Comparison of ENCODE assay signal across 9 mouse cellular contexts in the genomic region with DNA sequence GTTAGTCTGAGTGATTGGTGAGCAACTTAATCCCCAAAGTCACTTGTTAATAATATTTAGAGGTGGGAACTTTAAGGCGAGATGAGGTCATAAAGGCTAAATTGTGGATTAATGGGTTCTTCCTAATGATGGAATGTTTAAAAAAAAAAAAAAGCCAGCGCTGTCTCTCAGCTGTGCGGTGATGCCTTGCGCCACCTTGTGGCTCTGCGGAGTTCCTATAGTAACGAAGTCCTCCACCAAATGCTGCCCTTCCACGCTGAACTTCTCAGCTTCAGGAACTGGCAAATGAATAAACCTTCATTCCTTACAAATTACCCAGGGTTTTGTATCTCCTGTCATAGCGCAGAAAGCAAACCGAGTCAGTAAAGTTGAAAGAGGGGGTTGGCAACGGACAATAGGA. TPM values are rescaled to one million over a fixed set of nuclear protein-coding genes. Genes with fewer than 3 reads are reported as not detected.
DNase-seq lines count a peak whose midpoint lies in the region; ATAC-seq and TF ChIP-seq lines count a peak whose summit lies in the region.
"Had no signal": no experiment of that assay in that cellular context is flagged by ENCODE, and none has a peak within 500 bp of the region (broad histone marks: within the 10 kb centered on the region; RNA-seq: fewer than 3 reads in every experiment).

No protein-coding gene starts in this region.

- H3K4me1 ChIP-seq in midbrain, embryonic 16.5 days (ENCODE audit: control insufficient read depth, insufficient read depth, low read length) = no peaks in the 10 kb centered on the region

- no peak overlapping the region for H3K4me3 ChIP-seq in C2C12 (ENCODE audit: insufficient read depth, poor library complexity, severe bottlenecking)
- no peak overlapping the region for H3K4me3 ChIP-seq in midbrain, embryonic 16.5 days (ENCODE audit: low read depth, low read length)
- H3K4me3 ChIP-seq: limb, embryonic 15.5 days had no signal

- H3K79me3 ChIP-seq in C2C12 (ENCODE audit: low read depth) = no peaks in the 10 kb centered on the region

- no peaks in the 10 kb centered on the region for H3K79me2 ChIP-seq in C2C12 (ENCODE audit: control insufficient read depth, insufficient read depth)

- no peaks in the 10 kb centered on the region for H3K36me3 ChIP-seq in C2C12 (ENCODE audit: control insufficient read depth, insufficient read depth)
- no peaks in the 10 kb centered on the region for H3K36me3 ChIP-seq in midbrain, embryonic 16.5 days (ENCODE audit: control insufficient read depth, insufficient read depth, low read length)
- H3K36me3 ChIP-seq: limb, embryonic 15.5 days had no signal

- peaks cover 3% of the 10 kb centered on the region for H3K27me3 ChIP-seq in C2C12 (ENCODE audit: control insufficient read depth, insufficient read depth, insufficient read length)
- H3K27me3 ChIP-seq in midbrain, embryonic 16.5 days (ENCODE audit: control insufficient read depth, insufficient read depth, low read depth, low read length) = no peaks in the 10 kb centered on the region
- H3K27me3 ChIP-seq: limb, embryonic 15.5 days had no signal

- peak overlapping the region; percentile 4; the same call in 1 of the 2 replicates for H3K4me2 ChIP-seq in midbrain, embryonic 16.5 days (ENCODE audit: low read length)
- H3K4me2 ChIP-seq: limb, embryonic 15.5 days had no signal

- 7% methylated on average over 10 of the region's 10 CpGs for WGBS in midbrain, embryonic 16.5 days

- peak; percentile 49 for DNase-seq in gastrocnemius, postnatal 10 days
- no peak for DNase-seq in gastrocnemius, adult 18-20 months (ENCODE audit: low spot score)
- DNase-seq in adrenal gland, postnatal 14 days = peak; percentile 62
- peak; percentile 15 for DNase-seq in frontal cortex, postnatal 25 days (ENCODE audit: low spot score in 2 of 2)
- DNase-seq in left cerebral cortex, adult 18-20 months (ENCODE audit: low spot score in 2 of 2) = peak; percentile 47 to 60
- DNase-seq in thymus, postnatal 4 days = peak; percentile 74

- H3ac ChIP-seq in C2C12 (ENCODE audit: control insufficient read depth, insufficient read length, low read depth) = no peak overlapping the region

- ATAC-seq in midbrain, embryonic 16.5 days = no peak

- TF ChIP-seq CTCF in C2C12 (IDR thresholded peaks at IDR 0.05; ENCODE audit: control insufficient read depth, insufficient read depth, insufficient read length) = peak; percentile 8

- H3K9me3 ChIP-seq in midbrain, embryonic 16.5 days (replicated peaks; ENCODE audit: control insufficient read depth, low read length, poor library complexity, severe bottlenecking) = no peaks in the 10 kb centered on the region
- H3K9me3 ChIP-seq: limb, embryonic 15.5 days had no signal

- H3K27ac ChIP-seq in midbrain, embryonic 16.5 days (ENCODE audit: low read length) = no peak overlapping the region
- H3K27ac ChIP-seq: limb, embryonic 15.5 days had no signal

- no peak overlapping the region for H3K9ac ChIP-seq in midbrain, embryonic 16.5 days (ENCODE audit: low read depth, low read length)
- H3K9ac ChIP-seq: limb, embryonic 15.5 days had no signal

TF ChIP-seq in C2C12, 6 proteins besides CTCF, POLR2A, EP300 and RAD21:
- TF ChIP-seq MYOG (IDR thresholded peaks at IDR 0.05; ENCODE audit: control insufficient read depth, extremely low read depth, insufficient read length) = no peak
- TF ChIP-seq USF1 (IDR thresholded peaks at IDR 0.05; ENCODE audit: low read depth) = no peak
- TF ChIP-seq MYOD1 (IDR thresholded peaks at IDR 0.05; ENCODE audit: control insufficient read depth, insufficient read length, low read depth) = no peak
- TF ChIP-seq FOSL1 (IDR thresholded peaks at IDR 0.05; ENCODE audit: insufficient read depth, low read length, poor library complexity, severe bottlenecking) = no peak
- no peak for TF ChIP-seq CEBPB (IDR thresholded peaks at IDR 0.05; ENCODE audit: low read depth)
- TF ChIP-seq MAX (IDR thresholded peaks at IDR 0.05) = no peak

RNA-seq across cellular contexts. Expression of gene Rps29, which starts 27.0 kb away (rescaled TPM):
- 1,000 to 10,000 TPM; 1,302 to 1,393 TPM for total RNA-seq in gastrocnemius, postnatal 10 days (2021)
- total RNA-seq in gastrocnemius, adult 18-20 months (2021) = 1,000 to 10,000 TPM in 1 of 2 experiments, 100 to 1,000 TPM in 1; 898 to 1,011 TPM
- polyA plus RNA-seq in C2C12 (2012; fragmentation: generic; extraction: Trizol) = 10,268 TPM
- 1,456 and 1,768 TPM in 2 replicates for total RNA-seq in adrenal gland, postnatal 14 days (2021)
- 1,000 to 10,000 TPM; 1,243 to 1,256 TPM for total RNA-seq in left cerebral cortex, adult 18-20 months (2021)
- 919 and 945 TPM in 2 replicates for polyA plus RNA-seq in midbrain, embryonic 16.5 days (2015; fragmentation: Nextera tagmentation; extraction: Ambion mirVana)

RNA-seq across cellular contexts. Expression of gene Lrr1, which starts 36.6 kb away (rescaled TPM):
- total RNA-seq in gastrocnemius, postnatal 10 days (2021) = 1 to 10 TPM in 1 of 2 experiments, under 1 TPM in 1; 0.56 to 1.3 TPM
- total RNA-seq in gastrocnemius, adult 18-20 months (2021) = not detected
- 30.4 TPM for polyA plus RNA-seq in C2C12 (2012; fragmentation: generic; extraction: Trizol)
- total RNA-seq in adrenal gland, postnatal 14 days (2021) = 1.3 and 2.3 TPM in 2 replicates
- total RNA-seq in left cerebral cortex, adult 18-20 months (2021) = not detected
- polyA plus RNA-seq in midbrain, embryonic 16.5 days (2015; fragmentation: Nextera tagmentation; extraction: Ambion mirVana) = 2.9 and 3.1 TPM in 2 replicates

RNA-seq across cellular contexts. Expression of gene Rpl36al, which starts 51.9 kb away (rescaled TPM):
- total RNA-seq in gastrocnemius, postnatal 10 days (2021) = 100 to 1,000 TPM; 336 to 338 TPM
- 100 to 1,000 TPM; 336 to 346 TPM for total RNA-seq in gastrocnemius, adult 18-20 months (2021)
- polyA plus RNA-seq in C2C12 (2012; fragmentation: generic; extraction: Trizol) = 980 TPM
- 575 and 595 TPM in 2 replicates for total RNA-seq in adrenal gland, postnatal 14 days (2021)
- 100 to 1,000 TPM; 186 to 205 TPM for total RNA-seq in left cerebral cortex, adult 18-20 months (2021)
- 286 and 296 TPM in 2 replicates for polyA plus RNA-seq in midbrain, embryonic 16.5 days (2015; fragmentation: Nextera tagmentation; extraction: Ambion mirVana)

RNA-seq across cellular contexts. Expression of gene Mgat2, which starts 52.0 kb away (rescaled TPM):
- 10 to 100 TPM; 16.9 to 21.3 TPM for total RNA-seq in gastrocnemius, postnatal 10 days (2021)
- 1 to 10 TPM; 5.6 to 7.2 TPM for total RNA-seq in gastrocnemius, adult 18-20 months (2021)
- polyA plus RNA-seq in C2C12 (2012; fragmentation: generic; extraction: Trizol) = 39.6 TPM
- total RNA-seq in adrenal gland, postnatal 14 days (2021) = 43.6 and 53.0 TPM in 2 replicates
- total RNA-seq in left cerebral cortex, adult 18-20 months (2021) = 10 to 100 TPM; 28.4 to 31.7 TPM
- polyA plus RNA-seq in midbrain, embryonic 16.5 days (2015; fragmentation: Nextera tagmentation; extraction: Ambion mirVana) = 30.6 and 34.7 TPM in 2 replicates
